Mouse (Mus musculus): ENCODE results near the gene Eif2d. TPM values are rescaled to one million over a fixed set of nuclear protein-coding genes. Genes with fewer than 3 reads are reported as not detected.

Gene Eif2d
- polyA plus RNA-seq, 1 experiment, result 24.0 TPM

- no peak overlapping the region for H3K27ac ChIP-seq (replicated peaks; ENCODE audit: low read depth, low read length)
- no peaks in the 10 kb centered on the region for H3K4me1 ChIP-seq (ENCODE audit: control insufficient read depth, insufficient read depth, insufficient read length, low read length)
- no peak overlapping the region for H3K4me3 ChIP-seq (ENCODE audit: insufficient read depth, low read depth, low read length)
These were observed 8.1 kb downstream of the Eif2d start for GRCm38 (mm10) chr1:131161091-131161490.

DNA sequence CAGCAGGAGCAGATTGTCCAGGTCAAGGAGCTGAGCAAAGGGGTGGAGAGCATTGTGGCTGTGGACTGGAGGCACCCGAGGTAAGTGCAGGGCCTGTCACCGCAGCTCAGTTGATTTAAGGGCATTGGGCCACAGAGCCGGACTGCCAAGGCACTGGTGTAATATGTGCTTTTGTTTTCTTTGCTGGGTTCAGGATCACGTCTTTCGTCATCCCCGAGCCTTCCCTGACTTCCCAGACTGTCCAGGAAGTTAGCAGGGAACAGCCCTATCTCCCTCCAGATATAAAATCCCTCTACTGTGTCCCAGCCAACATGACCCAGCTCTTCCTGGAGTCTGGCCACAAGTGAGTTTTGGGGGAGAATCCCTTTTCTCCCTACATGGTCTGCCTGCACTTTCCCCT is 11.4 kb downstream of the Eif2d start:
- H3K4me1 ChIP-seq (ENCODE audit: control insufficient read depth, insufficient read depth, insufficient read length, low read length), result no peaks in the 10 kb centered on the region
- no peak overlapping the region for H3K4me3 ChIP-seq (ENCODE audit: insufficient read depth, low read depth, low read length)
- no peak overlapping the region for H3K27ac ChIP-seq (replicated peaks; ENCODE audit: low read depth, low read length)

DNA sequence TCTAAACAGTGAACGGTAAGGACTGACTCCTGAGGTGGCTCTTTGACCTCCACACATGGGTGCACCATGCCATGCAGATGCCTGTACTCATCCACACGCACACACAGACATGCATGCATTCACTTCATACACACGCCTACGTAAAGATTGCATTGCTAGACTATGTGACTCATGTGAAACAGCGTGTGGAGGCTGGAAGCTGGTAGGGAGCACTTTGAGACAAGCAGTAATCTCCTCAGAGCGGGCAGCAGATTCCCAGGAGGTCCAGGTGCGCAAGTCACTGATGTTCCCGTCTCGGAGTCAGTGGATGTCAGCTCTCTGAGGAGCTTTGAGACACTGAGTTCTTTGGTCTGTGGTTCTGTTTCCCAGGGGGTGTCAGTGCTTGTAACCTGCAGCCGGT is 14.6 kb downstream of the Eif2d start:
- Histone ChIP-seq H3K4me3 (ENCODE audit: insufficient read depth, low read depth, low read length) (no peak overlapping the region), H3K27ac (replicated peaks; ENCODE audit: low read depth, low read length) (no peak overlapping the region), H3K4me1 (ENCODE audit: control insufficient read depth, insufficient read depth, insufficient read length, low read length) (no peaks in the 10 kb centered on the region)

DNA sequence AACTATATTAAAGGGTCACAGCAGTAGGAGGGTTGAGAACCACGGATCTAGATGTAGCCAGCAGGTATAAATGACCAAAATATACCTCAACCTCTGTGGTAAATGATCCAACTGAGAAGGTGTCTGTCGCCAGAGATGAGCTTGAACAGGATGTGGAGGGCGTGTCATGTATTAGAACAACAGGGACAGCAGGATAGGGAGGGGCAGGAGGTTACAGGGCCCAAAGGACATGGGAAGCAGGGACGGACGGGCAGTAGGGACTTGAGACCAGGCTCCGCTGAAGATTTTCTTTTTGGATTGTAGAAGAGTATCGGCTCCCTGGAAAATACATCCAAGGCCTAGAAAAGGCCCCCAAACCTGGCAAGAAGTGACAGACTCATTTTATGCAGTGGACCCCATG is 20.0 kb downstream of the Eif2d start:
- Histone ChIP-seq H3K4me3 (ENCODE audit: insufficient read depth, low read depth, low read length) (0 out of 2 replicates have a peak overlapping the region, but pooled peaks have one; percentile 5), H3K4me1 (ENCODE audit: control insufficient read depth, insufficient read depth, insufficient read length, low read length) (peaks cover 5% of the 10 kb centered on the region), H3K27ac (replicated peaks; ENCODE audit: low read depth, low read length) (peak overlapping the region; percentile 39; the same call in 1 of the 2 replicates)

DNA sequence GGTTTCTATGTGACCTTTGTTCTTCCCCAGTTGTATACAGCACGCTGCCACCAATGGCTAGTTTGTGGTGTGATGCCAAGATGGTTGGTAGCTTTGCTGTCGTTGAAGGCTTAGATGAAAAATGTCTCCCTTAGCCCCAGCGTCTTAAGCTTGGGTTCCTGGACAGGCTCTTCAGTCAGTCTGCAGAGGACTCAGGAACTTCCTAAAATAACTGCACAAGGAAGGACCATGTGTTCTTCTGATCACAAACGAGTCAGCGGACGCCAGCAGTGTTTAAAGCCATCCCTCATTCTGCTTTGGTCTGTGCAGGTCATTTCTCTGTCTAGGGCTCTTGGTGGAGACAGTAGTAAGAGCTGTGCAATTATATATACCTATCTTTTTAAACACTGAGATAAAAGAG is 20.8 kb downstream of the Eif2d start:
- Histone ChIP-seq H3K4me1 (ENCODE audit: control insufficient read depth, insufficient read depth, insufficient read length, low read length) (peaks cover 5% of the 10 kb centered on the region), H3K27ac (replicated peaks; ENCODE audit: low read depth, low read length) (peak overlapping the region; percentile 65), H3K4me3 (ENCODE audit: insufficient read depth, low read depth, low read length) (no peak overlapping the region)

DNA sequence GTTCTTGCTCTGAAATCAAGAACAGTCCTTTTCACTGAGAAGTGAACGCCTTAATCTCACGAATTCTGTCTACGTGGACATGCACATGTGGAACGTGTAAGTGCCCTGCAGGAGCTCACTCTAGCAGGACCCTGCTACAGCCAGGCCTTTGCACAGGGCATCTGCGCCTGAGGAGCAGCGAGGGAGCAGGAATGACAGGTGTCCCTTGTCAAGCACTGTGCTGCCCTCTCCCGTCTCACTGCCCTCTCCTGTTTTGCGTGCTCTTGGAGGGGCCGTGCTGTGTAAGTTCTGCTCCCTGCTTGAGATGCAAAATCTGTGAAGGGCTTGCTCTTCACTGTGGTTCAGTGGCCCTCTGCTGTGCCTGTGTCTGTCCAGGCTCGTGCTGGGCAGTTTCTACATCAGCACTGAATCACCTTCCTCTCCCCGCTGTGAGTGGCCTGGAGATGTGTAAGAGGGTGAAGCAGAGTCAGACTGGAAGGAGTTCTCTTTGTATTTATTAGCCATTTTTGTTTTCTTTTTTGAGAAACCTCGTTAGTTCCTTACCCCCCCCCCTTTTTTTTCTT is 21.4 kb downstream of the Eif2d start:
- H3K27ac ChIP-seq (replicated peaks; ENCODE audit: low read depth, low read length), result no peak overlapping the region
- H3K4me1 ChIP-seq (ENCODE audit: control insufficient read depth, insufficient read depth, insufficient read length, low read length), result peaks cover 5% of the 10 kb centered on the region
- no peak overlapping the region for H3K4me3 ChIP-seq (ENCODE audit: insufficient read depth, low read depth, low read length)

DNA sequence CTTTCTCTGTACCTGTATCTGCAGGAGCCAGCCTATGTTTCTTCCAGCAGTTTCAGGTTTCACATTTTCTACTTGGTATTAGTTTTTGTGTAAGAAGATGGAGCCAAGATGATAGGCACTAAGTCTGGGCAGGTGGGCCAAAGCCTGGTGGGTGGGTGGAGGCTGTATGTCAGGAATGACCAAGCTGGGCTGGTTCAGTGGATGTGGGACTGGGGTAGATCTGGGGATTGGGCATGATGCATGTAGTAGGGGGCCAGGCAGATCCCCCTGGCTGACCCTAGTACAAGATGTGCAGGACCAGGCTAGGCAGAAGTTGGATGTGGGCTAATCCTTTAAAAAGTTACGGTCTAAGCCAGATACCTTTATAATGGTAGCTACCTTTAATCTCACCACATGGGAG is 22.2 kb downstream of the Eif2d start:
- H3K27ac ChIP-seq (replicated peaks; ENCODE audit: low read depth, low read length), result no peak overlapping the region

GRCm38 (mm10) chr1:131175819-131176218 is 22.8 kb downstream of the Eif2d start:
- Histone ChIP-seq H3K4me1 (ENCODE audit: control insufficient read depth, insufficient read depth, insufficient read length, low read length) (peaks cover 5% of the 10 kb centered on the region), H3K27ac (replicated peaks; ENCODE audit: low read depth, low read length) (no peak overlapping the region), H3K4me3 (ENCODE audit: insufficient read depth, low read depth, low read length) (no peak overlapping the region)

More for the DNA sequence above, 22.2 kb downstream of the Eif2d start:
- H3K4me3 ChIP-seq (ENCODE audit: insufficient read depth, low read depth, low read length), result no peak overlapping the region
- peaks cover 5% of the 10 kb centered on the region for H3K4me1 ChIP-seq (ENCODE audit: control insufficient read depth, insufficient read depth, insufficient read length, low read length)

DNA sequence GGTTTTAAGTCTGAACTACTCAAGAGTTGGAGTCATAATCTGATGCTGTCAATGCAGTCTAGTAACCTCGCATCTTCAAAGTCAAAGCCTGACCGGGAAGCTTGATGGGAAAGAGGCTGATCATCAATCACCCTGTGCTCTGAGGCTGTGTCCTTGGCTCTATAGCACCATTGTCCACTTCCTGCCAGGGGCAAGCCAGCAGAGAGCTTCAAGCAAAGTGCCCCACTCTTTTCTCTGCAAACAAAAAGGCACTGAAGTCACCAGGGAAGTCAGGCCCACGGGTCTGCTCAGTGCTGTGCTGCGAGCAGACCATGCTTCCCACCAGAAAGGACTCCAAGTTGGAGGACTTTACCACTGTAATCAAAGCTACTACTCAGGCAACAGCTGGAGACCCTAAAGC is 24.3 kb downstream of the Eif2d start:
- no peak overlapping the region for H3K4me3 ChIP-seq (ENCODE audit: insufficient read depth, low read depth, low read length)
- H3K4me1 ChIP-seq (ENCODE audit: control insufficient read depth, insufficient read depth, insufficient read length, low read length), result peaks cover 5% of the 10 kb centered on the region
- H3K27ac ChIP-seq (replicated peaks; ENCODE audit: low read depth, low read length), result no peak overlapping the region

DNA sequence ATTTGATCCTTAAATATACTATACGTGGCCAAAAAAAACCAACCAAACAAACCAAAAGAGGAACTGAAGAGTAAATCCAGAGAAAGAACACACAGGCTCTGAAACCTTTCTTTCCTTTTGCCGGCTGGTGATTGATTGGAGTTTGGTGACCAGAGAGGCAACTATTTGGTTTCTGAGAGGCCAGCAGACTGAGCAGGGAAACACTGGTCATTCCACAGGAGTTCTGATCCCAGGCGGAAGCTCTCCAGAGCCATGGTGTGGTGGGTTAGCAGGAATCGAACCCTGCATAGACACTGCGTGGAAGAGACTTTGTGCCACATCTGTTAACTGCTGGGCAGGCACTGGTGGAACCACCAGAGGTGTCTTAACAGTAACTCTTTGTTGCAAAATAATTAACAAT is 25.1 kb downstream of the Eif2d start:
- peaks cover 5% of the 10 kb centered on the region for H3K4me1 ChIP-seq (ENCODE audit: control insufficient read depth, insufficient read depth, insufficient read length, low read length)
- H3K4me3 ChIP-seq (ENCODE audit: insufficient read depth, low read depth, low read length), result no peak overlapping the region
- H3K27ac ChIP-seq (replicated peaks; ENCODE audit: low read depth, low read length), result no peak overlapping the region

DNA sequence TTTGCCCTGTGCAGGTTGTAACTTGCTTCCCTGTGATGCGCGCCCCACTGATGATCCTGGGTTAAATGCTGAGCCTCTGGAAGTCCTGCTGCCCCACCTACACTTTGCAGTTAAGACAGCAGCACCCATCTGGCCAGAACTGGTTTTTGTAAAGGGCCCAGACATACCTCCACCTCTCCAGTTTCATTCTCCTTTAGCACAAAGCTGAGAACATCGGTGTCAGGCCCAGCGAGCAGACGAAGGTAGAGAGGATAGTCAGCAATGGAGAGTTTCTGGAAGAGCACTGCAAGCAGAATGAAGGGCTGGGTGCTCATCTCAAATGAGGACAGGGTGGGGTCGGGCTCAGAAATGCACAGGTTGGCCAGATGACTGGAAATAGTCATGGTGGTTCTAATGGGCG is 27.4 kb downstream of the Eif2d start:
- Histone ChIP-seq H3K27ac (replicated peaks; ENCODE audit: low read depth, low read length) (no peak overlapping the region), H3K4me1 (ENCODE audit: control insufficient read depth, insufficient read depth, insufficient read length, low read length) (no peaks in the 10 kb centered on the region), H3K4me3 (ENCODE audit: insufficient read depth, low read depth, low read length) (no peak overlapping the region)

DNA sequence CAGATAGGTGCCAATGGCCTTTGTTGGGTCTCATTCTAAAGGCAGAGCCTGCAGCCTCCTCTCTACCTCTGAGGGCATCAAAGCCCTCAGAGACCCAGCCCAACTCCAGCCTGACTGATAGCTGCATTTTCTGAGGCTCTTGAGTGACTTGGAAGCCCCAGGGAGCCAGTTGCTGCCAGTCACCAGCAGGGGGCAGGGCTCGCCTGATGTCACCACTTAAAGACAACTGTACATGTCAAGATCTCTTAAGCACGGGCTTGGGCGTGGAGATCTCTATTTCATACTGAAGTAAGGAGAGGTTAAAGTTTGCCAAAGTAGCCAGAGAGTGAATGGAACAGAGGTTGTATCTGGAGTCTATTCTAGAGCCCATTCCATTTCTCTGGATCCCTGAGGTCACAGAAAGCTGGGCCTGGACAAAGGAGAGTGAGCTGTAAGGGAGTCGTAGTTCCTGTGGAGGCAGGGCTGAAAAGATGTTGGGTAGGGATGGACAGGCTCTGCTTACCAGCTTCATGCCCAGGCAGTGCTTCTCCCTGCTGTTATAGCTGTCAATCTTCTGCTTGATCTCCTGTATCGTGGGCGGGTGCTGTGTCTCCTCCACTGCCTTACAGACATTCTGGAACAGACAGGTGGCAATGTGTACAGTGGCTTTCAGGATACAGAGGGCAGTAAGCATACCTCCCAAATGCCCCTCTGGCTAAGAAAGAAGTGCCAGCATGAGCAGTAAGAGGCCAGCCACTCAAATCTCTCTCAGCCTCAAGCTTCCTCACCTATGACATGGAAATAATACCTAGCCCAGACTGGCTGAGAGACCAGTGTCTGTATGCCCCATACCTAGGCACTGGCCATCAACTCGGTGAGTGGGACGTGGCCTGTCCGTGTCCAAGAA is 28.9 kb downstream of the Eif2d start:
- Histone ChIP-seq H3K4me1 (ENCODE audit: control insufficient read depth, insufficient read depth, insufficient read length, low read length) (no peaks in the 10 kb centered on the region), H3K27ac (replicated peaks; ENCODE audit: low read depth, low read length) (no peak overlapping the region), H3K4me3 (ENCODE audit: insufficient read depth, low read depth, low read length) (no peak overlapping the region)

DNA sequence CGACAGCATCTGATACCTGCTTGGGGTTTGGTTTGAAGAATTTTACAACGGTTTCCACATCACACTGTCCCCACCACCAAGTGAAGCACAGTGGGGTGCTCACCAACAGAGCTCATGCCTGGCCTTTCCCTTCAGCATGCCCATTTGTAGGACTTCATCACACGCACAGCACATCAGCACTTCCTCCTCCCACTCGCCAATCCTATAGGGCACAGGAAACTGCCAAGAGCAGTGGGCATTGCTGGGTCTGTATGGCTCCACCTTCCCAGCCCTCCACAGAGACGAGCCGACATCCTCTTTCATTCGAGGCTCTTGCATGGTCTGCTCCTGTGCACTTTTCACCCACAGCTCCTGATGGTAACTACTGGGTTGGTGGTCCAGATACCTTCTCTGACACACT is 30.2 kb downstream of the Eif2d start:
- no peak overlapping the region for H3K27ac ChIP-seq (replicated peaks; ENCODE audit: low read depth, low read length)

GRCm38 (mm10) chr1:131184253-131184955 is 31.4 kb downstream of the Eif2d start:
- Histone ChIP-seq H3K4me1 (ENCODE audit: control insufficient read depth, insufficient read depth, insufficient read length, low read length) (no peaks in the 10 kb centered on the region), H3K27ac (replicated peaks; ENCODE audit: low read depth, low read length) (no peak overlapping the region; the same call in 1 of the 2 replicates), H3K4me3 (ENCODE audit: insufficient read depth, low read depth, low read length) (no peak overlapping the region)

More for the DNA sequence above, 30.2 kb downstream of the Eif2d start:
- H3K4me3 ChIP-seq (ENCODE audit: insufficient read depth, low read depth, low read length), result no peak overlapping the region
- no peaks in the 10 kb centered on the region for H3K4me1 ChIP-seq (ENCODE audit: control insufficient read depth, insufficient read depth, insufficient read length, low read length)

DNA sequence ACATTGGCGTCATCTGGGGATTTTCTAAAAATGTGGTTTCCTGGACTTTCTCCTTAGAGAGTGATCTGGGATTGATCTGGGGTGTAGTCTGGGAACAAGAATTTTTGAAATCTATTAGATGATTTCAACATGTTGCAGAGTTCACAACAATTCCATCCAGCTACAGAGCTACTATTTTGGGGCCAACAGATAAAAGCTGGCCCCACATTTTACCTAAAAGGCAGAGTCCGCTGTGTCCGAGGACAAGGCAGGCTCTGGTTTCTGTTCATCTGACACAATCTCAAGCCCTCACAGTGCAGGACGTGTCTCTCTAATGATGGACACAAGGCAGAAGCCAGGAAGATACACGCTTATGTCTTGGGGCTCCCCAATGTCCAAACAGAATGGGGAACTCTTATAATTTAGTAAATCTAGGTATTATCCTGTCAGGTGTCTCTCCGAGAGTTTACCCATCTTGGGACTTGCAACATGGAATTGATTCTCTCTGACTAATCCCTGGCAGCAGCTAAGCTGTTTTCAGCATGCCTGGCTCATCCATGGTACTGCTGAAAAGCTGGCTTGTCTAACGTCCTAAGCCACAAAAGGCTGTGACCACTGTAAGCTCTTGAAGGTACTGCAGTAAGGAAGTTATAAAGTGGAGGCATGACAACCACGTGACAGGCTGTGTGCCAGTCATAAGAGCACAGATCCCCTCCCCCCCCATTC is 32.1 kb downstream of the Eif2d start:
- H3K4me3 ChIP-seq (ENCODE audit: insufficient read depth, low read depth, low read length), result no peak overlapping the region
- H3K27ac ChIP-seq (replicated peaks; ENCODE audit: low read depth, low read length), result no peak overlapping the region
- no peaks in the 10 kb centered on the region for H3K4me1 ChIP-seq (ENCODE audit: control insufficient read depth, insufficient read depth, insufficient read length, low read length)
